Mouse (Mus musculus) testis, adult 2 months (tissue): ENCODE measurements around the gene Drg1. TPM values are rescaled to one million over a fixed set of nuclear protein-coding genes. Genes with fewer than 3 reads are reported as not detected.
"Not testable (repeated sequence)": the region's sequence is repeated elsewhere in the genome, so short reads cannot be mapped to it uniquely, and the experiment has no call there.

Source experiments
- H3K27ac ChIP-seq: fragments of 200-500 bp; 2 replicates; pipeline ENCODE4 v1.5.1; 2012; ENCODE audit warnings: low read depth, low read length; ENCODE audit not compliant: control insufficient read depth, insufficient read depth
- H3K27me3 ChIP-seq: fragments of 200-500 bp; 2 replicates; pipeline ENCODE4 v1.6.1; 2012; ENCODE audit warnings: mild to moderate bottlenecking, low read length, moderate library complexity; ENCODE audit not compliant: control insufficient read depth, insufficient read depth
- H3K36me3 ChIP-seq: fragments of 200-500 bp; 2 replicates; pipeline ENCODE4 v1.6.1; 2012; ENCODE audit warnings: mild to moderate bottlenecking, low read length; ENCODE audit not compliant: control insufficient read depth, insufficient read depth
- H3K4me1 ChIP-seq: fragments of 200-500 bp; 2 replicates; pipeline ENCODE4 v1.6.1; 2012; ENCODE audit warnings: low read length; ENCODE audit not compliant: control insufficient read depth, insufficient read depth
- H3K4me3 ChIP-seq: fragments of 200-500 bp; 2 replicates; pipeline ENCODE4 v1.5.1; 2012; ENCODE audit warnings: low read depth, mild to moderate bottlenecking, low read length, moderate library complexity, mixed read lengths; ENCODE audit not compliant: control insufficient read depth
- polyA plus RNA-seq: library from polyadenylated mRNA; depleted of rRNA; stranded (reverse); fragments of >200 nt; gene quantifications from 2 replicates; pipeline ENCODE4 v1.2.3, GENCODE M21; 2012

Drg1 gene
- polyA plus RNA-seq, 1 experiment = 74.6 TPM

DNA sequence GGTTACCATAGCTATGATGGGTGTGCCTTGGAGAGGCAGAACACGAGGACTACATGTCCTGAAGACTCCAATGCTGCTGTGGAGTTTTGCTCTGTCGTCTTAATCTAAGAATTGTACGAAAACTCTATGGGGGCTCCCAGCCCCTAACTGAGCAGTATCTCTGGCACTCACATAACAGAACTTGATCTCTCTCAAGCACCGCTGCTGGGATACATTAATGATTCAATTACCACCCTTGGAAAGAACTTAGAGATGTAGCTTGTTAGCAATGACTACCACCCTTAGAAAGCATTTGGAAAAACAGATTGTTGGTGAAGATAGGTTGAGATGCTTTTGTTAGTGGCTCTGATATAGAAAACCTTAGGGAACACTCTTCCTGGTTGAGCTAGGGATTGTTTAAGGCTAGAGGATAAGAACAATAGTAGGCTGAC lies 98.6 kb downstream of the Drg1 start:
- H3K4me3 ChIP-seq, H3K4me1 ChIP-seq, H3K27ac ChIP-seq, H3K27me3 ChIP-seq, H3K36me3 ChIP-seq: not testable (repeated sequence)

DNA sequence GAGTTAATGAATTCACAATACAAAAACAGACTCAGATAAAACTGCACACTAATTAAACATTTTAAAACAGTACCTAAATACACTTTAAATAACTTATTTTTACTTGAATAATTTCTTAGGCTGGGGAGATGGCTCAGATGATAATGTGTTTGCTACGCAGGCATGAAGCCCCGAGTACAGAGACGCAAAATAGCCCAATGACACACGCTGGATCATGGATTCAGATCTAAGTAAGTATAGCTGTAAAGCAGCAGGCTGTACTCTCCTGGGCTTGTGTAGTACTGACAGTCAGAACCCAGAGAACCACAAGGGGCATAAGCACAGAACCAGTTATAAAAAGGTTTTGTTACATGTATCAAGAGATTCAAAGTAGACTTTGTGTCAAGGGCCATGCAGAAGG lies 99.1 kb downstream of the Drg1 start:
- H3K27ac ChIP-seq, H3K27me3 ChIP-seq, H3K4me1 ChIP-seq, H3K4me3 ChIP-seq, H3K36me3 ChIP-seq: not testable (repeated sequence)

DNA sequence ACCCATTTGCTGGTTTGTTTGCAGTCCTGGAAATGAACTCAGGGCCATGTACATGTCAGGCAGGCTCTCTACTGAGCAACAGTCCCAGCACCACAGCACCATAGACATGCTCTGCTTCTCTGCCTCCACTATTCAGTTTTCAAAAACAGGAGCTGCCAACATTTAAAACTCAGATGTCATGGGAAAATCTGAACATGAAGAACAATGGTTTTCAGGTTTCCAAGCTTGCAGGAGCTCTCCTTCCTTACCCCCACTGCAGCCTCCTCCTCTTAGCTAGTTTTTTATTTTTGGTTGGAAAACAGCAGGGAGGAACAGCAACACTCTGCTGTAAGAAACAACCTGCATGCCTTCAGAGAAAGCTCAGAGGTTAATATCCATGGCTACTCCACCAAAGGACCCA lies 99.9 kb downstream of the Drg1 start:
- not testable (repeated sequence) for H3K4me1 ChIP-seq, H3K4me3 ChIP-seq

DNA sequence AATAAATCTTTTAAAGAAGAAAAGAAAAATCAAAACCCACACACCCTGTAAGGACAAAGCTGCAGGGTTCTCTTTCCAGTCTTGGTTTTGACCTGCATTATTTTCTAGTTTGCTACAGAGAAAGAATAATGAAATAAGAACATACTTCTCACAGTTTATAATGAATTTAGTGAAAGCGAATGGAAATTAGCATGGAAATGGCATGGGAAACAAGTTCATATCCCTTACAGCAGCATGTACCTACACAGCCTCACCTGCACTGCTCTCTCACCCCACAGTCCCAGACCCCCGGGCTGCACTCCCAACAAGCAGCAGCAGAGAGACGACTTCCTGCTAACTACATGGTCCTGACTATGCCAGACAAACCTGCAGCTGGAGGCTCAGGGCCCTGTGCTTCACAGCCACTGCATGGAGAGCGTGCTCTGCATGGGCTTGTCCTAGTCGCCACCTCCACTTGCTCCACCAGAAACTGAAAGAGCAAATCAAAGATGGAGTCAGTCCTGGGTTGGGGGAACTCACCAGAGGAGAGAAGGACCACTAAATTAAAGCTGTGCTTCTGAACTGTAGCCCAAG lies 100.9 kb downstream of the Drg1 start:
- H3K27ac ChIP-seq, H3K36me3 ChIP-seq, H3K4me3 ChIP-seq, H3K27me3 ChIP-seq, H3K4me1 ChIP-seq: not testable (repeated sequence)

More for the DNA sequence above, 99.9 kb downstream of the Drg1 start:
- H3K27me3 ChIP-seq, H3K36me3 ChIP-seq, H3K27ac ChIP-seq: not testable (repeated sequence)

DNA sequence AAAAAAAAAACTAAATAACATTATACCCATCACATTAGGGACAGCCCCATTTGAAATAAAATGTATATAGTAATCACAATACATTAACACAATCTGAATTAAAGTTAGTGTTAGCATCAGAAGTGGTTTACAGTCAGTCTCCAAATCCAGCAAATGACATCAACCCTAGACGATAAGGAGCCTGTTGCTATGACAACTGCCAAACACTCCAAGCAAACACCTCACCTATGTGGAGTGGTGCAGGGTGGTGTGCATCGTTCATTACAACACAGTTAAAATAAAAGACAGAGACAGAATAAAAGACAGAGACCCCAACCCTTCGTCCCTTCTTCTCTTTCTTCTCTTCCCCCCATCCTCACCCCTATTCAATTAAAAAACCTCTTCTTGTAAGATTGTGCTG lies 102.6 kb downstream of the Drg1 start:
- H3K4me3 ChIP-seq, H3K4me1 ChIP-seq, H3K27ac ChIP-seq, H3K27me3 ChIP-seq, H3K36me3 ChIP-seq: not testable (repeated sequence)

DNA sequence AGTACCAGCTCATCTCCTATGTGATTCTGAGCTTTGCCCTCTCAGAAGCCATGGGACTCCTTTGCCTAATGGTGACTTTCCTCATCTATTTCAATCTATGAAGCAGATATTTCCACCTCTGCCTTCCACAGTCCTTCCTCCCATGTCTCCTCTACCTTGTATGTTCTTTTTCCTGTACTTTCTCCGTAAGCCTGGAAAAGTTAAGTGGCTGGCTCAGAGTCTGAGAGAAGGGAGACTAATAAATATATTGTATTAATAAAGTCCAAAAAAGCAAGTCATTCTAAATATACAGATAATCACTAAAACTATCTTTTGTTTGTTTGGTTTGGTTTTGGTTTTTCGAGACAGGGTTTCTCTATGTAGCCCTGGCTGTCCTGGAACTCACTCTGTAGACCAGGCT lies 103.1 kb downstream of the Drg1 start:
- not testable (repeated sequence) for H3K27me3 ChIP-seq, H3K36me3 ChIP-seq, H3K4me1 ChIP-seq, H3K4me3 ChIP-seq, H3K27ac ChIP-seq

DNA sequence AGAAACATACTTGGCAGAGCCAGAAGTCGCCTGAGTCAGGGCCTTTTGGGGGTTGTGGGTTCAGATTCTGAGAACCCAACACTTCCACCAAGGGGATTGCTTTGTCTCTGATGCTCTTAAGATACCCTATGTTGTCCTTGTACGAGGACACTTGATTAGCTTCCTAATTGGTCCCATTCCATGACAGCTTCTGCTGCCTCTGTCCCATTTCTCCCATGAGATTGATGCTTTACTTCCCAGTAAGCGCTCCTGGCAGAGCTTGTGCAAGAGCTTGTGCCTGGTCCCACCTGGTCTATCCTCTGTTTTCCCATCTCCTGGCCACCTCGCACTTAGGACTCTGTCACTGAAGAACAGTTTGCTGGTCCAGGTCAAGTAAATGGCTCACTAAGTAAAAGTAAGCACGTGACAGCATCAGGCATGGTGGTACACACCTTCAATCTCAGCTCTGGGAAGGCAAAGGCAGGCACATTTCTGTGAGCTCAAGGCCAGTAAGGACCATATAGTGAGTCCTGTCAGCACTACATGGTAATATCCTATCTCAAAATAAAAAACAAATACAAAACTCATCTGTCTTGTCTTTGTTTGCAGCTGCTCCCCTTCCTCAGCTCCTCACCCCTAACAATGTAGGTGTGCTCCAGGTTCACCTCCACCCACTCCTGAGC lies 103.8 kb downstream of the Drg1 start:
- not testable (repeated sequence) for H3K27ac ChIP-seq, H3K36me3 ChIP-seq, H3K27me3 ChIP-seq, H3K4me3 ChIP-seq, H3K4me1 ChIP-seq

DNA sequence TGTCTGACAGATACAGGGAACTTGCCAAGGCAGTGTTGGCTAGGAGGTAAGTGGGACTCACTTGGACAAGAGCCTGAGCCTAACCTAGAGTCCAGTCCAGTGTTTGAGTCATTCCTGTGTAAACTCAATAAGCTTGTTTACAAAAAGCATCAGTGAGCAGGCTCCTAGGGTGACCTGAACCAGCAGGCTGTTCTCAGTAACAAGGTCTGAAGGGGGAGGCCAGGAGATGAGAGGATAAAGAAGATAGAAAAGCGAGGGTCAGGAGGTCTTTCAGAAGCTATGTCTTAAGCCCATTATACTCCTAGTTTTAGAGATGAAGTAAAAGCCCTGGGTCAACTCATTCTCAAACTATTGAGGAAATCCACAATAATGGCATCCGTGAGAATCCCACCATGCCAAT lies 104.8 kb downstream of the Drg1 start:
- not testable (repeated sequence) for H3K27ac ChIP-seq, H3K36me3 ChIP-seq, H3K27me3 ChIP-seq, H3K4me1 ChIP-seq, H3K4me3 ChIP-seq

DNA sequence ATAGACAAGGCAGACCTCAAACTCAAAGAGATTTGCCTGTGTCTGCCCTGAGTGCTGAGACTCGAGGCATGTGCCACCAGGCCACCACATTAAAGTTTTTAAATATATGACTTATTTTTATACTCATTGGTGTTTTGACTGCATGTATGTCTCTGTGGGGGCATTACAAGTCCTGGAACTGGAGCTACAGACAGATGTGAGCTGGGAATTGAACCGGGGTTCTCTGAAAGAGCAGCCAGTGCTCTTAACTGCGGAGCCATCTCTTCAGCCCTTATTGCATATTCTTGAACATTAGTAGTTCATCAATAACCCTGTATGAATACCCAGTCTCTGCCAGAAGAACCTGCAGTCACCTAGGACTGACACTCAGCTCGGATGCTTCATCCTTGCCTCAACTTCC lies 107.4 kb downstream of the Drg1 start:
- H3K27ac ChIP-seq, H3K36me3 ChIP-seq, H3K4me1 ChIP-seq, H3K4me3 ChIP-seq, H3K27me3 ChIP-seq: not testable (repeated sequence)

DNA sequence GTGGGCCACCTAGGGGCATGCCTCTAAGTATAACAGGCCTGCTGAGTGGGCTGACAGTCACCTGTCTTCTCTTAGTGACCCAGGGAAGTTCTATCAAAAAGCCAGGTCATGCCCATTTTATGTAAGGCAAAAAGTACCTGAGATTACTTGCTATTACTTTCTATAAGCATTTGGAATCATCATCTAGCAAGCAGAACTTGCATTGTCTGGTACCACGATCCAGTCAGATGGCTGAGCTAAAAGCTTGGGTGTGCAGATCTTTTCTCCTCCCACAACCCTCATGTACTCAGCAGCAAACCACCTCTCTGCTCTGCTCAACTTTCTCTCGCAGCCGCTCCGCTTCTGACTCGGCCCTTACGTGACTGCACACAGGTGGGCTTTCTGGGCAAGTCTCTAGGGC lies 108.2 kb downstream of the Drg1 start:
- not testable (repeated sequence) for H3K27ac ChIP-seq, H3K27me3 ChIP-seq, H3K4me1 ChIP-seq

DNA sequence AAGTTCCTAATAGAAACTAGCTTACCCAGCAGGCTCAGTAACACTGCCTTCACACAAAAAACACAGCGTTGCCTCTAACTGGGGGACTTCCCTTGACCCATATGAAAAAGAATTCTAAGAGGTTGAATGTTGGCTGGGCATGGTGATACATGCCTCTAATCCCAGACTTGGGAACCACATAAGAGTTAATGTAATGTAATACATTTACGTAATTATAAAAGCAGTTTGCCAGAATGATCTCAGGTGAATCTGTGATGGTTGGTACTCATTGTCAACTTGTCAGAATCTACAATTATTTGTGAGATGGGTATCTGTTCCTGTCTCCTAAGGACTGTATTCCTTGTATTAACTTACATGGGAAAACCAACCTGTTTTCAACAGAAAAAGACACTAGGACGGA lies 109.2 kb downstream of the Drg1 start:
- not testable (repeated sequence) for H3K4me3 ChIP-seq, H3K27ac ChIP-seq, H3K27me3 ChIP-seq, H3K4me1 ChIP-seq, H3K36me3 ChIP-seq

More for the DNA sequence above, 108.2 kb downstream of the Drg1 start:
- H3K4me3 ChIP-seq, H3K36me3 ChIP-seq: not testable (repeated sequence)

DNA sequence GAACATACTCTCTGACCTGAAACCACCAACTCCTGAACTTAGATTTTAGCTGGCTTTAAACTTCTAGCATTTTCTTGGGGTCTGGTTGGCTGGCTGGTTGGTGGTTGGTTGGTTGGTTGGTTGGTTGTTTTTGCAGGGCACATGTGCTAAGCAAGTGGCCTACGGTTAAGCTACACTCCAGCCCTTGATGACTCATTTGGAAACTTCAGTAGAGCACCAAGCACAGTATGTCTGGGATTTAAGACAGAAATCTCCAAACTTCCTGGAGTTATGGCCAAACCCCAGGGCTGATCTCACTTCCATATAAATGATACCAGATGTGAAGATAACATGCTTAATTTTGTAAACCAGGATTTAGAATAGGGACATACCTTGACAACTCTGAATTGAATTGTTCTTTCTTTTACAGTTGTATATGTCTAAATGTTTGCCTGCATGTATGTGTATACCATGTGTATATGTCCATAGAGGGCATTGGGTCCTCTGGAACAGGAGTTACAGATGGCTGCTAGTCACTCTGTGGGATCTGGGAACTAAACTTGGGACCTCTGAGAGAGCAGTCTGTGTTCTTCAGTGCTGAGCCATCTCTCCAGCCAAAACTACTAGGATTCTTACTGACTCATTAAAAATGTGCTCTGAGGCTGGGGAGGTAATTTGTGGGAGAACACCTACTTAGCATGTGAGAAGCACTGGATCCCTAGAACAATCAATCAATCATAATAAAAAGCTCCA lies 112.4 kb downstream of the Drg1 start:
- H3K4me3 ChIP-seq, H3K36me3 ChIP-seq, H3K27me3 ChIP-seq, H3K4me1 ChIP-seq, H3K27ac ChIP-seq: not testable (repeated sequence)
